Mouse (Mus musculus): Measurements from ENCODE around the gene Gucy2c. TPM values are rescaled to one million over a fixed set of nuclear protein-coding genes. Genes with fewer than 3 reads are reported as not detected.
A peak's percentile ranks its signal among the peaks of the same experiment; 100 is the strongest.

The Gucy2c gene
- total and polyA plus RNA-seq, 2 experiments from 2014 or later = 0.55 to 1.1 TPM

DNA sequence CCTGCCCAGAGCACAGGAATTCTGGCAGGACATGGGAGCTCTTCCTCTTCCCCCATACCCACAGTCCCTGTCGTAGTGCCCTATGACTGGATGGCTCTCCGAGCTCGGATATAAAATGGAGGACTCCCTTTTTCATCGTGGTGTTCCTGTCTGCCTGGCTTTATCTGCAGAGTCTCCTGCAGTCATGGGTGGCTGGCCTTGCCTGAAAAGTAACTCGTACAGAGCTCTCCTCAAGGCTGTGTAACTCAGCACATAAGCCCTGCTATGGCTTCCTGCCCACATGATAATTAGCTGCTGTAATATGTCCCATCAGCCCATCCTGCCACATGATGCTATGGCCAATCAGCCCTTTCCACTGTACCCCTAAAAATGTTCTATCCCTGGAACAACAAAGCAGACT is 96.1 kb downstream of the Gucy2c start:
- Histone ChIP-seq H3K4me1 (ENCODE audit: insufficient read depth, low read length) (no peaks in the 10 kb centered on the region), H3K4me2 (ENCODE audit: low read depth, low read length, poor library complexity, severe bottlenecking) (no peak overlapping the region), H3K9me3 (ENCODE audit: low read length) (no peaks in the 10 kb centered on the region), H3K27ac (ENCODE audit: low read depth, low read length) (no peak overlapping the region), H3K9ac (replicated peaks; ENCODE audit: low read length, poor library complexity, severe bottlenecking) (no peak overlapping the region), H3K4me3 (ENCODE audit: low read depth, low read length) (no peak overlapping the region), H3K27me3 (ENCODE audit: insufficient read depth, low read length) (no peaks in the 10 kb centered on the region), H3K36me3 (ENCODE audit: insufficient read depth, low read length) (no peaks in the 10 kb centered on the region)
- TF ChIP-seq CTCF (IDR thresholded peaks at IDR 0.05) = no peak
- no peak for ATAC-seq (ENCODE audit: low FRiP score)
- 80% methylated on average over 5 of the region's 5 CpGs for WGBS
- no peak for DNase-seq (ENCODE audit: low spot score)

DNA sequence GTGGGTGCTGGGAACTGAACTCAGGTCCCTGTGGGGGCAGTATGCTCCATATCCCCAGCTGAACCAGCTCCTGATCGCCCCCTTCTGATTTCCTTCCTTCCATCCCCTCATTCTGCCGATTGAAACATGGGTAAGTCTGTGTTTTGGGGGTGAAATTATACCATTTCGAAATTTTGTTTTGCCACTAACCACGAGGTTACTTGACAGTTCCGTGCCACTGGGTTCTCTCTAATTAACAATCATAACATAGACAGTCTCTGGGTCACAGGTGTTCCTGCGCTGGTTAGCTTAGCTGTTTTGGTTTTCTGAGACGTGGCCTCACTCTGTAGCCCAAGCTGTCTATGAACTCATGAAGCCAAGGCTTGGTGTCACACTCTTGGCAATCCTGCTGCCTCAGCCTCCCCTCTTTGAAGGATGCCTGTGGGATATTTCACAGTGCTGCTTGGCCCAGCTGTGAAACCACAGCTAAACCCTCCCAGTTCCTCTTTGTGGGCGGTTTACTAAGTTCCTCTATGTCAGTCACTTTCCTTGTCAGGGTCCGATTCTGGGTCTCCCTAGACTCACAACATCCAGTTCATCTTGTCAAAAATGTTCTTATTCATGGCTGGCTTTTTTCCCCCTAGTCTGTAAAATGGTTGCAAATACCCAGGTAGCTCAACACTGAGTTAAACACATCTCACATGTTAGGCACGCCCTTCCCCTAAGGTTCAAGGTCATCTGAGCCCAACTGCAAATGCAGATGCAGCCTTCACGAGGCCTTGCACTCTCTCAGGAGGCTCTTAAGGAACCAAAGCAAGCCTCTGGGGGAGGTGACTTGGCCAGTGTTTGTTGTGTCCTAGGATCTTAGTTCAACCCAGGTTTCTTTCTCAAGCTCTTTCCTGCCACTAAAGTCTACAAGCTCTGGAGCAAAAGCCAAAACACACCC is 97.9 kb downstream of the Gucy2c start:
- no peak for TF ChIP-seq CTCF (IDR thresholded peaks at IDR 0.05)
- 88% methylated on average over 11 of the region's 11 CpGs for WGBS
- Histone ChIP-seq H3K4me2 (ENCODE audit: low read depth, low read length, poor library complexity, severe bottlenecking) (no peak overlapping the region), H3K4me3 (ENCODE audit: low read depth, low read length) (no peak overlapping the region), H3K36me3 (ENCODE audit: insufficient read depth, low read length) (no peaks in the 10 kb centered on the region), H3K27ac (ENCODE audit: low read depth, low read length) (no peak overlapping the region), H3K9ac (replicated peaks; ENCODE audit: low read length, poor library complexity, severe bottlenecking) (no peak overlapping the region), H3K9me3 (ENCODE audit: low read length) (no peaks in the 10 kb centered on the region), H3K27me3 (ENCODE audit: insufficient read depth, low read length) (no peaks in the 10 kb centered on the region), H3K4me1 (ENCODE audit: insufficient read depth, low read length) (no peaks in the 10 kb centered on the region)
- ATAC-seq (ENCODE audit: low FRiP score) (no peak), DNase-seq (ENCODE audit: low spot score) (no peak)

DNA sequence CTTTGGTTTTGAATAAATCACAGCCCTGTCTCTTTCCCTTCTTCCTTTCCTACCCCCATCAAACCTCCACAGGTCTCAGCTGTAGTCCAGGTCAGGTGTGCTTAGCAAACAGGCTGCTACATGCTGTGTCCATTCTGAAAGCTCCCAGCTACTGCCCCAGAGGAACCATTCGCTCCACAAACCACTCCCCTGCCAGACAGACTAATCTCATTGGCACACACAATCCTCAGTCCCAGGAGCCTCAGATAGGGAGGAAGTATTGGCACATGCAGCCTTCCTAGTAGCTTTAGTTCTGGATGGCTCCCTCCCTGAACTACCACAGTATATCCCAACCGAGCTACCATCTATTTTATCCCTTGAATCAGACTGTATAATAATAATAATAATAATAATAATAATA is 102.2 kb downstream of the Gucy2c start:
- Histone ChIP-seq H3K36me3 (ENCODE audit: insufficient read depth, low read length) (no peaks in the 10 kb centered on the region), H3K9ac (replicated peaks; ENCODE audit: low read length, poor library complexity, severe bottlenecking) (no peak overlapping the region), H3K4me1 (ENCODE audit: insufficient read depth, low read length) (no peaks in the 10 kb centered on the region), H3K9me3 (ENCODE audit: low read length) (no peaks in the 10 kb centered on the region), H3K4me3 (ENCODE audit: low read depth, low read length) (no peak overlapping the region), H3K4me2 (ENCODE audit: low read depth, low read length, poor library complexity, severe bottlenecking) (no peak overlapping the region), H3K27me3 (ENCODE audit: insufficient read depth, low read length) (no peaks in the 10 kb centered on the region), H3K27ac (ENCODE audit: low read depth, low read length) (no peak overlapping the region)
- DNase-seq (ENCODE audit: low spot score) (no peak), ATAC-seq (ENCODE audit: low FRiP score) (no peak)
- no peak for TF ChIP-seq CTCF (IDR thresholded peaks at IDR 0.05)
- WGBS = 30% methylated on average over 2 of the region's 2 CpGs

DNA sequence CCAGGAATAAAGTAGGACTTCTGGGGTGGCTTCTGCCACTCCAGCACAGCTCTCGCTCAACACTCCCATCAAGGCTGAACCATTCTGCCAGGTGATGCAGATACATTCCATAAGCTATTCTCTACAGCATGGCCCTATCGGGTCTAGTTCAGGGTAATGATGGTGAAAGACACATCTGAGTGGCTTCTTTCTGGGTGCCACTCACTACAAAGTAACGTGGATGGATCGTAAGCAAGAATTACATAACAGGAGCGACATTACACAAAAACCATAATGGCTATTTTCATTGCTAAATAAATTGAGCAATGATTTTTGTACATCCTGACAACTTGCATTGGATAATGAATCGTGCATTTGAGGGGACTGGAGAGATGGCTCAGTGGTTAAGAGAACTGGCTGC is 106.6 kb downstream of the Gucy2c start:
- Histone ChIP-seq H3K9ac (replicated peaks; ENCODE audit: low read length, poor library complexity, severe bottlenecking) (no peak overlapping the region), H3K4me3 (ENCODE audit: low read depth, low read length) (no peak overlapping the region), H3K27me3 (ENCODE audit: insufficient read depth, low read length) (no peaks in the 10 kb centered on the region), H3K36me3 (ENCODE audit: insufficient read depth, low read length) (no peaks in the 10 kb centered on the region), H3K4me1 (ENCODE audit: insufficient read depth, low read length) (no peaks in the 10 kb centered on the region), H3K4me2 (ENCODE audit: low read depth, low read length, poor library complexity, severe bottlenecking) (no peak overlapping the region), H3K9me3 (ENCODE audit: low read length) (no peaks in the 10 kb centered on the region), H3K27ac (ENCODE audit: low read depth, low read length) (no peak overlapping the region)
- 94% methylated on average over 6 of the region's 6 CpGs for WGBS
- DNase-seq (ENCODE audit: low spot score) (no peak), ATAC-seq (ENCODE audit: low FRiP score) (no peak)
- no peak for TF ChIP-seq CTCF (IDR thresholded peaks at IDR 0.05)

GRCm38 (mm10) chr6:136672467-136672866 is 109.1 kb downstream of the Gucy2c start:
- no peaks in the 10 kb centered on the region for H3K9me3 ChIP-seq (ENCODE audit: low read length)
- no peak for ATAC-seq (ENCODE audit: low FRiP score)
- no peak overlapping the region for H3K4me3 ChIP-seq (ENCODE audit: low read depth, low read length)
- H3K4me2 ChIP-seq (ENCODE audit: low read depth, low read length, poor library complexity, severe bottlenecking) = no peak overlapping the region
- no peak overlapping the region for H3K9ac ChIP-seq (replicated peaks; ENCODE audit: low read length, poor library complexity, severe bottlenecking)
- WGBS = 61% methylated on average over 7 of the region's 7 CpGs
- no peaks in the 10 kb centered on the region for H3K4me1 ChIP-seq (ENCODE audit: insufficient read depth, low read length)
- TF ChIP-seq CTCF (IDR thresholded peaks at IDR 0.05) = 0 out of 2 replicates have a peak, but pooled peaks have one; percentile 12
- DNase-seq (ENCODE audit: low spot score) = peak; percentile 22
- H3K27me3 ChIP-seq (ENCODE audit: insufficient read depth, low read length) = no peaks in the 10 kb centered on the region
- no peak overlapping the region for H3K27ac ChIP-seq (ENCODE audit: low read depth, low read length)
- H3K36me3 ChIP-seq (ENCODE audit: insufficient read depth, low read length) = no peaks in the 10 kb centered on the region

DNA sequence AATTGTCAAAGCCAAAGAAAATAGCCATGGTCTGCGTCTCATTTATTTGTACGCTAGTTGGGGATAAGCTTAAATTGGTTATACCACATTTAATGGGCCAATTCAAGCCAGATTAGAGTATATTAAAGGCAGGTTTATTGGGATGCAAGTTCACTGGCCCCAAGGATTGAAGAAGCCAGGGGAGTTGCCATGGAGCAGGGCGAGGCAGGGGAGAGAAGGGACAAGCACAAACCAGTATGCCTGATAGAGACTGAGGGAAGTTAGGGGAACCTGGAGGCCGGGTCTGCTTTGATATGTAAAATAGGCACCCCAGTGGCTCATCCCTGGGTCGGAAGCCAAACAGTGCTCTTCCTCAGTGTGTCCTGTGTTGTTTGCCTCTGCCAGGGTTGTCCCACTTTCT is 112.3 kb downstream of the Gucy2c start:
- no peak overlapping the region for H3K4me3 ChIP-seq (ENCODE audit: low read depth, low read length)
- DNase-seq (ENCODE audit: low spot score) (no peak), ATAC-seq (ENCODE audit: low FRiP score) (no peak)
- no peaks in the 10 kb centered on the region for H3K4me1 ChIP-seq (ENCODE audit: insufficient read depth, low read length)
- H3K36me3 ChIP-seq (ENCODE audit: insufficient read depth, low read length) = no peaks in the 10 kb centered on the region
- no peak overlapping the region for H3K9ac ChIP-seq (replicated peaks; ENCODE audit: low read length, poor library complexity, severe bottlenecking)
- no peak overlapping the region for H3K4me2 ChIP-seq (ENCODE audit: low read depth, low read length, poor library complexity, severe bottlenecking)
- no peaks in the 10 kb centered on the region for H3K9me3 ChIP-seq (ENCODE audit: low read length)
- WGBS = 41% methylated on average over 5 of the region's 5 CpGs
- no peak overlapping the region for H3K27ac ChIP-seq (ENCODE audit: low read depth, low read length)
- no peak for TF ChIP-seq CTCF (IDR thresholded peaks at IDR 0.05)
- H3K27me3 ChIP-seq (ENCODE audit: insufficient read depth, low read length) = no peaks in the 10 kb centered on the region

All from midbrain, postnatal 0 days (tissue).